Mouse (Mus musculus) adrenal gland, postnatal 25 days (tissue): ENCODE results near the gene Lap3. TPM values are rescaled to one million over a fixed set of nuclear protein-coding genes. Genes with fewer than 3 reads are reported as not detected.

Experiments used
- DNase-seq: peaks from one replicate; pipeline ENCODE4 v3.0.0; 2021; ENCODE audit warnings: mixed read lengths
- total RNA-seq: library from RNA; stranded (reverse); gene quantifications from 2 replicates; pipeline ENCODE4 v1.2.3, GENCODE M21; 2021

The Lap3 gene
- total RNA-seq, 1 experiment from 2014 or later: 54.5 TPM

DNA sequence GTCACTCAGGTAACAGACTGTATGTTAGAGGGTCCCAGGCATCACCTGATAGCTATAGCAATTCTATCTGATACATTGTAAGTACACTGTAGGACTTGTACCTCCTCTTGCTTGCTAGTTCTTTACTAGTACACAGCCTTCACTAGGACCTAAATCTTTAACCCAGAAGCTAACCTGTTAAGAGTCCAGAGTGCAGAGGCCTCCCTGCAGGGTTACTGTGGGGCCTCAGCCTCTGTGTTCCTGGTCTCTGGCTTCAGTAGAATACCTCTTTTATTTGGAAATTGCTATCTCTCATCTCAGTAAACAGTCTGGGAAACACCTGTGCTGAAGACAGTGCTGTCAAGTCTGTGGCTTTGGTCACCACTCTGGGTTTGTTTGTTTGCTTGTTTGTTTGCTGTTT, 2.9 kb downstream of the Lap3 start:
- DNase-seq: no peak

- DNase-seq: no peak
Measured at GRCm38 (mm10) chr5:45496479-45496878, 3.3 kb downstream of the Lap3 start.

DNA sequence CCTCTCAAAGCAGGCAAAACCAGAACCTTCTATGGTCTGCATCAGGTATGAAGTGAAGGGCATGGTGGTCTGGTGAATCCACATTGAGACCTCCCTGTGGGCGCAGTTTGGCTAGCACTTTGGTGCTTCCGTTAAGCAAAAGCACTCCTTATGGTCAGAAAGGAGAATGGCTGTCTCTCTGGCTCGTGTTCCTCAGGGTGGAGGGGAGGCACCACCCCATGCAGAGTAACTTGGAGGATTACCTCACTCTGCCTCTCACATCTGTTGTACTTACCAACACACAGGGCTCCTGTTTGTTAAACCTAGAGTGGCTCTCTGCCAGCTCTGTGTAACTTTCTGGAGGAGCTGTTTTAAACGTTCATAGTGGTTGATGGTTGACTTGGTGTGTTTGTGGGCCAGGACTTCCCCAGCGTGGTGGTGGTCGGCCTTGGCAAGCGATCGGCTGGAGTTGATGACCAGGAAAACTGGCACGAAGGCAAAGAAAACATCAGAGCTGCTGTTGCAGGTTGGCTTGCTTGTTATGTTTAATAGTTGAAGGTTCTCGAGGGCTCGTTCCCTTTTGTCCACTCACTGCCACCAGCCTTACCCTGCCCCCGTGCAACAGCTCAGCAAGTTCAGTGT, 3.9 kb downstream of the Lap3 start:
- DNase-seq: no peak

- no peak for DNase-seq
Measured at GRCm38 (mm10) chr5:45497564-45497963, 4.4 kb downstream of the Lap3 start.

GRCm38 (mm10) chr5:45510071-45510470, 16.9 kb downstream of the Lap3 start:
- DNase-seq: no peak

- DNase-seq: no peak
Measured at GRCm38 (mm10) chr5:45512908-45513307, 19.7 kb downstream of the Lap3 start.

DNA sequence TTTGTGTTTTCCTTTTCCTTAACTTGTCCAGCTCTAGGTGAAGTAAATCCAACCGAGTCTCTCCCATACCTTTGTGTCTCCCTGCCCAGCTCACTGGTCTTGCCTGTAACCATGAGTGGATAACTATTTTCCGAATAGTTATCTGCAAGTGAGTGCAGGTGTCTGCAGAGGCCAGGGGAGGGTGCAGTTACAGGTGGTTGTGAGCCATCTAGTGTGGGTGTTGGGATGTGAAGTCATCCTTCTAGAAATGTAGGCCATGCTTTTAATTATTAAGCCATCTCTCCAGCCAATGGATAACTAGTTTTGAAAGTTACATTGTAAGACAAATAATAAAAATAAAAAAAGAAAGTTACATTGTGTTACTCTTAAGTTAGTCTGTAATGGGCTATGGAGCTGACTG, 20.3 kb downstream of the Lap3 start:
- no peak for DNase-seq

GRCm38 (mm10) chr5:45514599-45514998, 21.4 kb downstream of the Lap3 start:
- DNase-seq: no peak

GRCm38 (mm10) chr5:45515151-45515743, 22.1 kb downstream of the Lap3 start:
- DNase-seq: no peak

- peak; percentile 95 for DNase-seq
Measured at GRCm38 (mm10) chr5:45519960-45520808, 27.0 kb downstream of the Lap3 start, which contains the start of gene Med28. TSS of gene Med28 (plus strand) at chr5:45520229.

- no peak for DNase-seq
Measured at GRCm38 (mm10) chr5:45520809-45521110, 27.6 kb downstream of the Lap3 start.

DNA sequence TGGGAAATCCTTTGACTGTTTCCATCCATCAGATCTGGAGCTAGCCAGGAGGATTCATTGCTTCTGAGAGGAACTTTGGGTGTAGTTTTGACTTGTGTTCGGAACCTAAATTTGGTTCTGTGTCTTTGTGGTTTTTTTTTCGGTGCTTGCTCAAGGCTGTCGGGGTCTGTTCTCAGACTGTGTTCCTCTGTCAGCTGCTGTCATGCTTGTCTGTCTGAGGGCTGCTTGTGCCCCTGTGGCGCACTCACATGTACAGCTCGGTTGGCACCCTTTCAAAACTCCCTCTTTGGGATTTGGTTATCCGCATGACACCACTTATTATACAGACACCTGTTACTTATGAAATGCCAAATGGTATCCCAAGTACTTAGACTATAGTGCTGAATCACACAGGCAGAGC, 28.4 kb downstream of the Lap3 start:
- no peak for DNase-seq

DNA sequence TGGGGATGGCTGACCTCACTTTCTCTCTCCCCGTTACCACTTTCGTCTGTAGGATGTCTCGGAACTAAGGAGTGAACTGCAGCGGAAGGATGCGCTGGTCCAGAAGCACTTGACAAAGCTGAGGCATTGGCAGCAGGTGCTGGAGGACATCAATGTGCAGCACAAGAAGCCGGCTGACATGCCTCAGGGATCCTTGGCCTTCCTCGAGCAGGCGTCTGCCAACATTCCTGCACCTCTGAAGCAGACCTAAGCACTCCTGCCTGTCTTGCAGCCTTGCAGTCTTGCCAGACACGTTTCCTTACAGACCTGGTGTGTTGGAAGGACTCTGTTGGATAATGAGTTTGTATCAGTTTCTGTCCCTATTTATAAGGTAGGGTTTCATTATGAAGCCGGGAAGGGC, 31.9 kb downstream of the Lap3 start:
- no peak for DNase-seq

- DNase-seq: no peak
Measured at GRCm38 (mm10) chr5:45526338-45526737, 33.2 kb downstream of the Lap3 start.

GRCm38 (mm10) chr5:45529696-45530095, 36.5 kb downstream of the Lap3 start:
- DNase-seq: peak; percentile 47

DNA sequence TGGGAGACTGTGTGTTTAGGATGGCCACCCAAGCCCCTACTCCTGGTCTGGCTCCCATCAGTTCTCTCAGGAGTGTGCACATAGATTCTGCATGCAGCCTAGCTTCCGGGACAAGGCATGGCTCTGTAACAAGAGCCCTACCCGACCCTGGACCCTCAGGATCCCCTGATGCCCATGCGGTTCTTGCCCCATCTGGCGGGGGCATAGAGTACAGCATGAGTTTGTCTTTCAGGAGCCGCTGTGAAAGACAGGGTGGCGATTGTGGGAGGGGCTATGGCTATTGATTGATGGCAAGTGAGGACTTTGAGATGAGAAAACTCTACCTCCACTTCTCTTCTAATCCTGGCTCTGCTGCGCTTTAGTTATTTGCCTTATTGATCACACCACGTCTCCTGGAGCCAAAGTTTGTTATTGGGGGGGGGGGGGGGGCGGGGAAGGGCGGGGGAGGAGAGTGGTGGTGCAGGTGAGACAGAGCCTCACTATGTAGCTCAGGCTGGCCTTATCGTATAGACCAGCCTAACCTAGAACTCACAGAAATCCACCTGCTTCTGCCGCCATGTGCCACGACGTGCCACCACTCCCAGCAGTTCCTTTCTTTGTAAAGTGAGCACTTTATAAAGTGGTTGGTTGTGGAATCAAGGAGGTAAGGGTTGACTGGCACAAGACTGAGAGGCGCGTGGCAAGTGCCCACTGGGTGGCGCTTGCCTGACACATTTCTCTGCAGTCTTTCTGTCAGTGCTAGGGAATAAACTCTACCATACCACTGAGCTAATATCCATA, 41.3 kb downstream of the Lap3 start:
- DNase-seq: peak; percentile 56

GRCm38 (mm10) chr5:45535177-45535576, 42.0 kb downstream of the Lap3 start:
- DNase-seq: no peak

DNA sequence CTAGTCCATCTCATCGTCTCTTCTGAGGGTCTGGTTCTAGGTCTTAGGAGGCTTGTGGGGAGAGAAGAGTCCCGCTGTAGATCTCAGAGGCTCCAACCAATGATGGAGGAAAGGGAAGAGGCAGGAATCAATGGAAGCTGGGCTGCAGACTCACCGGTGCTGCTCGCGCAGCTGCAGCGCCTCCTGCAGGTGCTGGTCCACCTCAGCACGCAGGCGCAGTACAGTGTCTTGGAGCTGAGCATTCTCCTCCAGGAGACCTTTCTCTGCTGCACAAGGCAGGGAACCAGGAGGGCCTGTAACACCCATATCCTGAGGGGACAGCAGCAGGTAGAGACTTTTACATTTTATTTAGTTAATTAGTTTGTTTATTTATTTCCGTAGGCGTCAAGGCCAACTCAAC, 46.3 kb downstream of the Lap3 start:
- DNase-seq: no peak

- peak; percentile 18 for DNase-seq
Measured at GRCm38 (mm10) chr5:45543374-45543773, 50.2 kb downstream of the Lap3 start.

GRCm38 (mm10) chr5:45549586-45549985, 56.4 kb downstream of the Lap3 start:
- no peak for DNase-seq
